Mouse (Mus musculus) forebrain, embryonic 13.5 days (tissue): ENCODE results near the gene Sema7a. TPM values are rescaled to one million over a fixed set of nuclear protein-coding genes. Genes with fewer than 3 reads are reported as not detected.

Experiments
- ATAC-seq: fragments of 200-750 bp; cut with Nextera tagmentation; 2 replicates; pipeline ENCODE4 v1.8.0; 2017
- H3K27ac ChIP-seq: fragments of 300-500 bp; sonication (generic); 2 replicates; pipeline ENCODE4 v1.5.1; 2015; ENCODE audit warnings: inconsistent platforms, mild to moderate bottlenecking, moderate library complexity
- H3K27me3 ChIP-seq: fragments of 300-500 bp; sonication (generic); 2 replicates; pipeline ENCODE4 v1.6.1; 2015; ENCODE audit warnings: mild to moderate bottlenecking, inconsistent platforms
- H3K36me3 ChIP-seq: fragments of 300-500 bp; sonication (generic); 2 replicates; pipeline ENCODE4 v1.6.1; 2015; ENCODE audit warnings: mild to moderate bottlenecking, inconsistent platforms; ENCODE audit not compliant: poor library complexity, severe bottlenecking
- H3K4me1 ChIP-seq: fragments of 300-500 bp; sonication (generic); 2 replicates; pipeline ENCODE4 v1.6.1; 2015; ENCODE audit warnings: inconsistent platforms
- H3K4me2 ChIP-seq: fragments of 300-500 bp; sonication (generic); 2 replicates; pipeline ENCODE4 v1.6.1; 2015; ENCODE audit warnings: inconsistent platforms, mild to moderate bottlenecking, moderate library complexity
- H3K4me3 ChIP-seq: fragments of 300-500 bp; sonication (generic); 2 replicates; pipeline ENCODE4 v1.5.1; 2015; ENCODE audit warnings: mild to moderate bottlenecking, inconsistent platforms
- H3K9ac ChIP-seq: fragments of 300-500 bp; sonication (generic); 2 replicates; pipeline ENCODE4 v1.6.1; 2015; ENCODE audit warnings: mild to moderate bottlenecking, inconsistent platforms
- H3K9me3 ChIP-seq: fragments of 300-500 bp; sonication (generic); replicated peaks from 2 replicates; pipeline ENCODE4 v1.6.1; 2016; ENCODE audit warnings: inconsistent platforms
- WGBS: fragments of 180-500 bp; shearing (Covaris S2); methylation state at CpG from one replicate; pipeline ENCODE4 v1.1.7; 2015; 5-methylcytosine and 5-hydroxymethylcytosine counted together
- polyA plus RNA-seq: library from polyadenylated mRNA; unstranded; fragments of >200 nt; fragmentation: Nextera tagmentation; extraction: Ambion mirVana; gene quantifications from 2 replicates; pipeline ENCODE4 v1.2.1, GENCODE M21; 2015

The Sema7a gene
- polyA plus RNA-seq, 1 experiment from 2014 or later: 2.2 TPM

GRCm38 (mm10) chr9:57922381-57922780, 17.5 kb upstream of the Sema7a start:
- Histone ChIP-seq H3K4me1 (no peaks in the 10 kb centered on the region), H3K9ac (no peak overlapping the region), H3K27me3 (no peaks in the 10 kb centered on the region), H3K4me2 (no peak overlapping the region), H3K4me3 (no peak overlapping the region), H3K36me3 (peaks cover 89% of the 10 kb centered on the region), H3K9me3 (no peaks in the 10 kb centered on the region), H3K27ac (no peak overlapping the region)
- no peak for ATAC-seq
- 89% methylated on average over 5 of the region's 5 CpGs for WGBS

- peaks cover 94% of the 10 kb centered on the region for H3K36me3 ChIP-seq
- 89% methylated on average over 3 of the region's 3 CpGs for WGBS
- ATAC-seq: no peak
- no peak overlapping the region for H3K27ac ChIP-seq
- H3K4me1 ChIP-seq: no peaks in the 10 kb centered on the region
- H3K4me3 ChIP-seq: no peak overlapping the region
- H3K9me3 ChIP-seq: no peaks in the 10 kb centered on the region
- no peak overlapping the region for H3K4me2 ChIP-seq
- H3K9ac ChIP-seq: no peak overlapping the region
- no peaks in the 10 kb centered on the region for H3K27me3 ChIP-seq
Observed at GRCm38 (mm10) chr9:57923046-57923445, 16.9 kb upstream of the Sema7a start.

GRCm38 (mm10) chr9:57931166-57931767, 8.6 kb upstream of the Sema7a start:
- Histone ChIP-seq H3K27me3 (no peaks in the 10 kb centered on the region), H3K9ac (no peak overlapping the region), H3K27ac (no peak overlapping the region), H3K9me3 (no peaks in the 10 kb centered on the region), H3K4me1 (no peaks in the 10 kb centered on the region), H3K36me3 (peaks cover 44% of the 10 kb centered on the region), H3K4me3 (no peak overlapping the region), H3K4me2 (no peak overlapping the region)
- no peak for ATAC-seq
- WGBS: 85% methylated on average over 5 of the region's 5 CpGs

- H3K36me3 ChIP-seq: peaks cover 35% of the 10 kb centered on the region
- no peaks in the 10 kb centered on the region for H3K9me3 ChIP-seq
- no peak overlapping the region for H3K4me3 ChIP-seq
- H3K27me3 ChIP-seq: no peaks in the 10 kb centered on the region
- H3K9ac ChIP-seq: no peak overlapping the region
- no peaks in the 10 kb centered on the region for H3K4me1 ChIP-seq
- no peak for ATAC-seq
- WGBS: 63% methylated on average over 3 of the region's 3 CpGs
- H3K27ac ChIP-seq: no peak overlapping the region
- no peak overlapping the region for H3K4me2 ChIP-seq
Observed at GRCm38 (mm10) chr9:57932253-57932652, 7.7 kb upstream of the Sema7a start.

GRCm38 (mm10) chr9:57932831-57933602, 6.9 kb upstream of the Sema7a start:
- WGBS: 82% methylated on average over 6 of the region's 6 CpGs

GRCm38 (mm10) chr9:57935683-57936437, 4.1 kb upstream of the Sema7a start:
- Histone ChIP-seq H3K4me3 (no peak overlapping the region), H3K36me3 (no peaks in the 10 kb centered on the region), H3K27me3 (0 out of 2 replicates have a peak, but pooled peaks cover 3% of the 10 kb centered on the region), H3K4me2 (no peak overlapping the region), H3K9me3 (no peaks in the 10 kb centered on the region), H3K9ac (no peak overlapping the region), H3K4me1 (peaks cover 19% of the 10 kb centered on the region), H3K27ac (no peak overlapping the region)
- ATAC-seq: no peak
- 25% methylated on average over 6 of the region's 6 CpGs for WGBS

More at GRCm38 (mm10) chr9:57932831-57933602, 6.9 kb upstream of the Sema7a start:
- H3K4me1 ChIP-seq: peaks cover 4% of the 10 kb centered on the region; the same call in 1 of the 2 replicates
- no peaks in the 10 kb centered on the region for H3K27me3 ChIP-seq
- H3K9me3 ChIP-seq: no peaks in the 10 kb centered on the region
- ATAC-seq: peak; percentile 64; the same call in 1 of the 2 replicates
- no peak overlapping the region for H3K4me3 ChIP-seq
- H3K4me2 ChIP-seq: no peak overlapping the region
- no peak overlapping the region for H3K9ac ChIP-seq
- H3K27ac ChIP-seq: no peak overlapping the region
- H3K36me3 ChIP-seq: peaks cover 27% of the 10 kb centered on the region

GRCm38 (mm10) chr9:57937171-57937570, 2.7 kb upstream of the Sema7a start:
- Histone ChIP-seq H3K36me3 (no peaks in the 10 kb centered on the region), H3K4me3 (no peak overlapping the region), H3K4me2 (no peak overlapping the region), H3K4me1 (peaks cover 32% of the 10 kb centered on the region), H3K27me3 (peaks cover 15% of the 10 kb centered on the region), H3K9me3 (no peaks in the 10 kb centered on the region), H3K9ac (no peak overlapping the region), H3K27ac (peak overlapping the region; percentile 61; the same call in 1 of the 2 replicates)
- 85% methylated on average over 4 of the region's 4 CpGs for WGBS
- ATAC-seq: no peak

GRCm38 (mm10) chr9:57937651-57938050, 2.3 kb upstream of the Sema7a start:
- no peaks in the 10 kb centered on the region for H3K36me3 ChIP-seq
- 53% methylated on average over 6 of the region's 6 CpGs for WGBS
- peaks cover 20% of the 10 kb centered on the region for H3K27me3 ChIP-seq
- H3K4me3 ChIP-seq: no peak overlapping the region
- no peak for ATAC-seq
- peak overlapping the region; percentile 61; the same call in 1 of the 2 replicates for H3K27ac ChIP-seq
- no peak overlapping the region for H3K4me2 ChIP-seq
- no peaks in the 10 kb centered on the region for H3K9me3 ChIP-seq
- peaks cover 37% of the 10 kb centered on the region for H3K4me1 ChIP-seq
- no peak overlapping the region; the same call in 1 of the 2 replicates for H3K9ac ChIP-seq

- Histone ChIP-seq H3K9ac (no peak overlapping the region), H3K4me1 (peaks cover 44% of the 10 kb centered on the region), H3K4me3 (no peak overlapping the region), H3K9me3 (no peaks in the 10 kb centered on the region), H3K27me3 (peaks cover 26% of the 10 kb centered on the region), H3K27ac (peak overlapping the region; percentile 87), H3K4me2 (peak overlapping the region; percentile 90; the same call in 1 of the 2 replicates), H3K36me3 (no peaks in the 10 kb centered on the region)
- ATAC-seq: no peak
- 75% methylated on average over 5 of the region's 5 CpGs for WGBS
Observed at GRCm38 (mm10) chr9:57938225-57939055, 1.5 kb upstream of the Sema7a start.

- Histone ChIP-seq H3K27me3 (peaks cover 26% of the 10 kb centered on the region), H3K4me1 (peaks cover 44% of the 10 kb centered on the region), H3K4me3 (peak overlapping the region; percentile 88), H3K4me2 (peak overlapping the region; percentile 90), H3K27ac (peak overlapping the region; percentile 87), H3K9me3 (no peaks in the 10 kb centered on the region), H3K36me3 (no peaks in the 10 kb centered on the region), H3K9ac (peak overlapping the region; percentile 89)
- WGBS: under 1% methylated on average over 34 of the region's 44 CpGs
- peak; percentile 68 for ATAC-seq
Observed at GRCm38 (mm10) chr9:57940349-57940794, 460 bp downstream of the Sema7a start.

GRCm38 (mm10) chr9:57940861-57941638, 1.1 kb downstream of the Sema7a start:
- Histone ChIP-seq H3K4me3 (peak overlapping the region; percentile 88), H3K27ac (peak overlapping the region; percentile 87), H3K9me3 (no peaks in the 10 kb centered on the region), H3K9ac (peak overlapping the region; percentile 89), H3K4me2 (peak overlapping the region; percentile 90), H3K4me1 (peaks cover 49% of the 10 kb centered on the region), H3K36me3 (no peaks in the 10 kb centered on the region), H3K27me3 (peaks cover 26% of the 10 kb centered on the region)
- 5% methylated on average over 27 of the region's 28 CpGs for WGBS
- ATAC-seq: peak; percentile 6; the same call in 1 of the 2 replicates
